Mouse (Mus musculus): ENCODE measurements around the gene Fars2.

DNA sequence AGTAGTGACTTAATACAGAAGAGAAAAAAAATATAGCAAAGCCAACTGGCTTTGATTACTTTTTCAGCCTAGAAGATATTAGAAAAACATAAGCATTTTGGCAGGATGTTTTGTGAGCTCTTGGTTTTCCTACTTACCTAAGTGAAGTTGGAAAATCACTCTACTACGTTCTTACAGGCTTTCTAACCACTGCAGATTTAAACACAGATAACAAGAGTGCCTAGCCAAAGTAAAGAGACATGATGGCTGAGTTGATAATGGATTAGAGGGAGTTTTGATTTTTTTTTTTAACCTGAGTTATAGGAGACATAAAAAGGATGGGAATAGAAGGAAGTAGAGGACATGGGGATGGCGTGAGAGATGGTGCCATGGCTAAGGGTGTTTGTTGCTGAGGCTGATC lies 350.6 kb downstream of the Fars2 start:
- TF ChIP-seq EP300 (IDR thresholded peaks at IDR 0.05; ENCODE audit: low read depth) (no peak), CTCF (IDR thresholded peaks at IDR 0.05; ENCODE audit: low read depth) (no peak)

Data from heart, postnatal 0 days (tissue).